Mouse (Mus musculus) lung, postnatal 0 days (tissue): ENCODE measurements at regions not wholly inside any gene's neighbourhood (a gene's known extent, or its start where the extent isn't known, plus 50 kb on each side); places are given as distances from the start of the nearest gene placed in this dataset.

Experiments
- ATAC-seq: fragments of 200-750 bp; cut with Nextera tagmentation; 2 replicates; pipeline ENCODE4 v1.8.0; 2017; ENCODE audit warnings: moderate library complexity
- DNase-seq: peaks from one replicate; pipeline ENCODE4 v3.0.0-alpha.2; 2016; ENCODE audit warnings: low spot score
- H3K27ac ChIP-seq: fragments of 300-500 bp; sonication (generic); 2 replicates; pipeline ENCODE4 v1.5.1; 2014; ENCODE audit warnings: antibody characterized with exemption, mild to moderate bottlenecking, low read length, mixed read lengths
- H3K27me3 ChIP-seq: fragments of 300-500 bp; sonication (generic); replicated peaks from 2 replicates; pipeline ENCODE4 v1.6.1; 2014; ENCODE audit warnings: low read length, mixed read lengths; ENCODE audit not compliant: insufficient read depth
- H3K36me3 ChIP-seq: fragments of 300-500 bp; sonication (generic); 2 replicates; pipeline ENCODE4 v1.6.1; 2014; ENCODE audit warnings: low read length, mixed read lengths; ENCODE audit not compliant: insufficient read depth
- H3K4me1 ChIP-seq: fragments of 300-500 bp; sonication (generic); 2 replicates; pipeline ENCODE4 v1.6.1; 2014; ENCODE audit warnings: antibody characterized with exemption, low read depth, low read length, mixed read lengths; ENCODE audit not compliant: insufficient read depth
- H3K4me2 ChIP-seq: fragments of 300-500 bp; sonication (generic); replicated peaks from 2 replicates; pipeline ENCODE4 v1.6.1; 2014; ENCODE audit warnings: low read depth, mild to moderate bottlenecking, low read length, moderate library complexity, mixed read lengths
- H3K4me3 ChIP-seq: fragments of 300-500 bp; sonication (generic); 2 replicates; pipeline ENCODE4 v1.5.1; 2014; ENCODE audit warnings: low read depth, low read length
- H3K9ac ChIP-seq: fragments of 300-500 bp; sonication (generic); replicated peaks from 2 replicates; pipeline ENCODE4 v1.6.1; 2014; ENCODE audit warnings: low read depth, mild to moderate bottlenecking
- H3K9me3 ChIP-seq: fragments of 300-500 bp; sonication (generic); 2 replicates; pipeline ENCODE4 v1.6.1; 2016; ENCODE audit warnings: low read length, mixed read lengths
- CTCF ChIP-seq: IDR thresholded peaks from 2 replicates; pipeline ENCODE4 v1.5.1; 2016; ENCODE audit warnings: antibody characterized with exemption, mild to moderate bottlenecking
- EP300 ChIP-seq: IDR thresholded peaks from 2 replicates; pipeline ENCODE4 v1.6.1; 2016; ENCODE audit warnings: antibody characterized with exemption, mild to moderate bottlenecking, control low read depth
- WGBS: fragments of 180-500 bp; shearing (Covaris S2); extraction: QIAGEN DNeasy Blood & Tissue Kit; methylation state at CpG from one replicate; pipeline ENCODE4 v1.1.7; 2014; 5-methylcytosine and 5-hydroxymethylcytosine counted together

GRCm38 (mm10) chr1:33244691-33245090 lies 424.9 kb downstream of the Prim2 start:
- Histone ChIP-seq H3K4me1 (no peaks in the 10 kb centered on the region), H3K27me3 (no peaks in the 10 kb centered on the region), H3K9ac (no peak overlapping the region), H3K36me3 (no peaks in the 10 kb centered on the region), H3K27ac (no peak overlapping the region), H3K4me3 (no peak overlapping the region), H3K4me2 (no peak overlapping the region), H3K9me3 (no peaks in the 10 kb centered on the region)
- WGBS: 69% methylated on average over 8 of the region's 8 CpGs
- DNase-seq (no peak), ATAC-seq (no peak)
- TF ChIP-seq EP300: no peak
- TF ChIP-seq CTCF: no peak

GRCm38 (mm10) chr1:33222997-33223396 lies 446.6 kb downstream of the Prim2 start:
- Histone ChIP-seq H3K4me1 (no peaks in the 10 kb centered on the region), H3K4me3 (no peak overlapping the region), H3K27ac (no peak overlapping the region), H3K27me3 (no peaks in the 10 kb centered on the region), H3K9me3 (no peaks in the 10 kb centered on the region), H3K9ac (no peak overlapping the region), H3K4me2 (no peak overlapping the region), H3K36me3 (no peaks in the 10 kb centered on the region)
- DNase-seq (no peak), ATAC-seq (no peak)
- WGBS: 75% methylated on average over 6 of the region's 6 CpGs
- TF ChIP-seq EP300 (no peak), CTCF (no peak)

GRCm38 (mm10) chr1:33214815-33215214 lies 454.8 kb downstream of the Prim2 start:
- ATAC-seq (no peak), DNase-seq (no peak)
- 63% methylated on average over 5 of the region's 5 CpGs for WGBS
- no peaks in the 10 kb centered on the region for H3K27me3 ChIP-seq
- no peaks in the 10 kb centered on the region for H3K4me1 ChIP-seq
- no peak overlapping the region for H3K4me3 ChIP-seq
- no peak overlapping the region for H3K9ac ChIP-seq
- H3K36me3 ChIP-seq: no peaks in the 10 kb centered on the region
- no peak overlapping the region for H3K27ac ChIP-seq
- no peaks in the 10 kb centered on the region for H3K9me3 ChIP-seq
- TF ChIP-seq EP300: no peak
- TF ChIP-seq CTCF: no peak
- no peak overlapping the region for H3K4me2 ChIP-seq

GRCm38 (mm10) chr1:33214394-33214793 lies 455.2 kb downstream of the Prim2 start:
- Histone ChIP-seq H3K27ac (no peak overlapping the region), H3K9ac (no peak overlapping the region), H3K4me2 (no peak overlapping the region), H3K9me3 (no peaks in the 10 kb centered on the region), H3K4me1 (no peaks in the 10 kb centered on the region), H3K27me3 (no peaks in the 10 kb centered on the region), H3K36me3 (no peaks in the 10 kb centered on the region), H3K4me3 (no peak overlapping the region)
- no peak for TF ChIP-seq EP300
- no peak for TF ChIP-seq CTCF
- ATAC-seq (no peak), DNase-seq (no peak)
- WGBS: 79% methylated on average over 1 of the region's 1 CpGs

GRCm38 (mm10) chr1:33201571-33202189 lies 467.9 kb downstream of the Prim2 start:
- Histone ChIP-seq H3K27me3 (no peaks in the 10 kb centered on the region), H3K4me3 (no peak overlapping the region), H3K4me1 (no peaks in the 10 kb centered on the region), H3K27ac (no peak overlapping the region), H3K4me2 (no peak overlapping the region), H3K9me3 (no peaks in the 10 kb centered on the region), H3K36me3 (no peaks in the 10 kb centered on the region), H3K9ac (no peak overlapping the region)
- 43% methylated on average over 6 of the region's 6 CpGs for WGBS
- DNase-seq: no peak
- TF ChIP-seq CTCF (no peak), EP300 (no peak)
- ATAC-seq: no peak

GRCm38 (mm10) chr1:33195114-33195513 lies 474.5 kb downstream of the Prim2 start:
- DNase-seq (no peak), ATAC-seq (no peak)
- Histone ChIP-seq H3K27ac (no peak overlapping the region), H3K9me3 (no peaks in the 10 kb centered on the region), H3K4me1 (no peaks in the 10 kb centered on the region), H3K4me3 (no peak overlapping the region), H3K36me3 (no peaks in the 10 kb centered on the region), H3K27me3 (no peaks in the 10 kb centered on the region), H3K4me2 (no peak overlapping the region), H3K9ac (no peak overlapping the region)
- 66% methylated on average over 2 of the region's 2 CpGs for WGBS
- TF ChIP-seq EP300: no peak
- TF ChIP-seq CTCF: no peak
